Mouse (Mus musculus) kidney, adult 2 months (tissue): ENCODE data around the gene Sema3b.

Experiments
- CTCF ChIP-seq: fragments of 200-500 bp; conservative IDR thresholded peaks from 2 replicates; pipeline ENCODE4 v1.5.1; 2011; ENCODE audit warnings: low read depth, mild to moderate bottlenecking, control low read depth, low read length, moderate library complexity, mixed read lengths; ENCODE audit not compliant: insufficient read depth, insufficient read length
- POLR2A ChIP-seq: fragments of 200-500 bp; IDR thresholded peaks from one replicate; pipeline ENCODE4 v1.6.1; 2011; ENCODE audit warnings: low read depth, low read length, control low read depth

- no peak for TF ChIP-seq CTCF
- no peak for TF ChIP-seq POLR2A
These were observed 9.9 kb upstream of the Sema3b start for GRCm38 (mm10) chr9:107618778-107619545.
